Mouse (Mus musculus): ENCODE measurements at regions not wholly inside any gene's neighbourhood (a gene's known extent, or its start where the extent isn't known, plus 50 kb on each side); places are given as distances from the start of the nearest gene placed in this dataset.

DNA sequence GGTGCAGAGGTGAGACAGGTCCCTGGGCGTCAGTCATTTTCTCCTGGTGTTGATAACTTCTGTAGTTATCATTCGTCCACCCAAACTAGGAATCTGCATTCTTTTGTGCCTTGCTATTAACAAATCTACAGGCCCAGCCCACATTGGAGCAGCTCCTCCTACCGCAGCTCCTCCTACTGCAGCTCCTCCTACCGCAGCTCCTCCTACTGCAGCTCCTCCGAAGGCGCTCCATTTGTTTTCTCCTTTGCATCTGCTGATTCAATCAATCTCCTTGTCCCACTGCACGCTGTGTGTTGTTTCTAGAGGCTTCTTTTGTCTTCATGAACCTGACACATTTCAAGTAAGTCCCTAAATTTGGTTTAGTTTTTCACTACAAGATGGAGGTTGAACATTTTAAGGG lies 248.2 kb upstream of the Arglu1 start:
- H3K36me3 ChIP-seq: no peaks in the 10 kb centered on the region
- H3K4me2 ChIP-seq (replicated peaks): no peak overlapping the region
- no peak for ATAC-seq (ENCODE audit: low FRiP score, low read depth)
- peaks cover 6% of the 10 kb centered on the region for H3K4me1 ChIP-seq
- H3K27me3 ChIP-seq: no peaks in the 10 kb centered on the region
- no peak overlapping the region for H3K9ac ChIP-seq
- 85% methylated on average over 7 of the region's 7 CpGs for WGBS
- H3K27ac ChIP-seq: no peak overlapping the region
- H3K4me3 ChIP-seq: no peak overlapping the region
- H3K9me3 ChIP-seq: no peaks in the 10 kb centered on the region

- no peaks in the 10 kb centered on the region for H3K27me3 ChIP-seq
- no peak overlapping the region for H3K9ac ChIP-seq
- peaks cover 6% of the 10 kb centered on the region for H3K4me1 ChIP-seq
- no peaks in the 10 kb centered on the region for H3K9me3 ChIP-seq
- WGBS: 88% methylated on average over 3 of the region's 3 CpGs
- ATAC-seq (ENCODE audit: low FRiP score, low read depth): no peak
- H3K4me2 ChIP-seq (replicated peaks): no peak overlapping the region
- H3K36me3 ChIP-seq: no peaks in the 10 kb centered on the region
- H3K4me3 ChIP-seq: no peak overlapping the region
- H3K27ac ChIP-seq: no peak overlapping the region
Measured at GRCm38 (mm10) chr8:8932466-8932865, 242.1 kb upstream of the Arglu1 start.

GRCm38 (mm10) chr8:8931746-8932145 lies 241.4 kb upstream of the Arglu1 start:
- 74% methylated on average over 6 of the region's 6 CpGs for WGBS
- Histone ChIP-seq H3K27ac (no peak overlapping the region), H3K36me3 (no peaks in the 10 kb centered on the region), H3K9me3 (no peaks in the 10 kb centered on the region), H3K4me2 (replicated peaks) (no peak overlapping the region), H3K9ac (no peak overlapping the region), H3K4me3 (no peak overlapping the region), H3K27me3 (no peaks in the 10 kb centered on the region), H3K4me1 (peaks cover 3% of the 10 kb centered on the region)
- no peak for ATAC-seq (ENCODE audit: low FRiP score, low read depth)

DNA sequence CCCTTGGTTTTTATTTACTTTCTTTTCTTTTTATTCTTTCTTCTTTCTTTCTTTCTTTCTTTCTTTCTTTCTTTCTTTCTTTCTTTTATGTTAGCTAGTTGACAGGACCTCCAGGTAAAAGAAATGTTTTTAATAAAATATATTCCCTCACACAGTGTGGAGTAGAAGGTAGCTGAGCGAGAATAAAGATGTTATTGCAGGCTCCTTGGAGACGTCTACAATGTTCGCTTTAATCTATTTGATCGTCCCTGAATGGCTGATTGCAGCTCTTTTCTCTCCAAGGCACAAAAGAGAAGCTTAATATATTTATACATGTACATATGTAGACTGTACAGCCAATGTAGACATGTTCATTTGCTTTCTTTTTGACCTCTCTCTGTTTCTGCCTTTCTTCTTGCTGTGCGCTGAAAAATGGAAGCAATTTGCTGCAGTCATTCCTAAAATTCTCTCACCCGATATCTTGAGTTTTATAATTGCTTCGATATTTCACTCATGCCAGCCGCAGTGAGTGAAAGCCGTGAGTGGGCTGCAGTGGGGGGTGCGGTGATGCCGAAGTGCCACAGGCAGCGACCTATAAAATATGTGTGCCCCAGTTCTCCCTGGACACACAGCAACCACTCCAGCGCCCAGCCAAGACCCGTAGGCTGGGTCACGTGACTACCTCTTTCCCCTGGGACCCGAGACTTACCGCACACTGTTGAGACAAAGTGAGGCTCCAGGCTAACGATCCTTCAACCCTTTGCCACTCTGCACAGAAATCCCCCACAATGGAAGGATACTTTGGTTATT lies 237.9 kb upstream of the Arglu1 start:
- Histone ChIP-seq H3K4me3 (no peak overlapping the region), H3K27ac (no peak overlapping the region), H3K36me3 (no peaks in the 10 kb centered on the region), H3K9ac (no peak overlapping the region), H3K9me3 (no peaks in the 10 kb centered on the region), H3K4me1 (no peaks in the 10 kb centered on the region), H3K27me3 (no peaks in the 10 kb centered on the region), H3K4me2 (replicated peaks) (no peak overlapping the region)
- ATAC-seq (ENCODE audit: low FRiP score, low read depth): no peak
- 78% methylated on average over 18 of the region's 18 CpGs for whole genome bisulfite sequencing

- no peak overlapping the region for H3K4me2 ChIP-seq (replicated peaks)
- no peak for ATAC-seq (ENCODE audit: low FRiP score, low read depth)
- H3K9ac ChIP-seq: no peak overlapping the region
- no peak overlapping the region for H3K27ac ChIP-seq
- no peak overlapping the region for H3K4me3 ChIP-seq
- H3K4me1 ChIP-seq: peaks cover 5% of the 10 kb centered on the region; the same call in 1 of the 2 replicates
- 68% methylated on average over 2 of the region's 2 CpGs for WGBS
- no peaks in the 10 kb centered on the region for H3K36me3 ChIP-seq
- H3K27me3 ChIP-seq: 0 out of 2 replicates have a peak, but pooled peaks cover 3% of the 10 kb centered on the region
- no peaks in the 10 kb centered on the region for H3K9me3 ChIP-seq
Measured at GRCm38 (mm10) chr8:8921446-8921845, 231.1 kb upstream of the Arglu1 start.

GRCm38 (mm10) chr8:8919582-8920503 lies 229.5 kb upstream of the Arglu1 start:
- WGBS: 19% methylated on average over 11 of the region's 11 CpGs
- H3K9ac ChIP-seq: no peak overlapping the region
- no peak for ATAC-seq (ENCODE audit: low FRiP score, low read depth)

DNA sequence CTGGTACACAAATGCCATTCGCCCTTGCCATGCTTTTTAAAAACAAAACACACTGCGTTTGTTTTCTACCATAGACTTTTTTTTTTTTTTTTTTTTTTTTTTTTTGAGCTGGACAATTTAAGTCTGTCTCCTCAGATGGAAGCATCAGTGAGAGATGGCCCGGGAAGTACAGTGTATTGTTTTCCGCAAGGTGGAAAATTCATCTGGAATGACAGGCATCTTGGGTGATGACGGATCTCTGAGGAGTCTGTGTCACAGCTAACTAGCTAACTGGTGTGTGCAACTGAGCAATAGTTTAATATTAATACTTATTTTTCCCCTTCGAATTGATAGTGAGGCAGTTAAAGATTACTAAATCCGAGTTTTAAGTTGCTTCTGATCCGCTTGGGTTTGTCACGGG lies 228.7 kb upstream of the Arglu1 start:
- no peak overlapping the region for H3K4me2 ChIP-seq (replicated peaks)
- no peaks in the 10 kb centered on the region for H3K36me3 ChIP-seq
- 76% methylated on average over 9 of the region's 9 CpGs for WGBS
- 0 out of 2 replicates have a peak, but pooled peaks cover 3% of the 10 kb centered on the region for H3K27me3 ChIP-seq
- H3K9me3 ChIP-seq: no peaks in the 10 kb centered on the region; the same call in 1 of the 2 replicates
- no peak overlapping the region for H3K27ac ChIP-seq
- no peak overlapping the region for H3K4me3 ChIP-seq
- no peak for ATAC-seq (ENCODE audit: low FRiP score, low read depth)
- H3K4me1 ChIP-seq: peaks cover 5% of the 10 kb centered on the region; the same call in 1 of the 2 replicates
- no peak overlapping the region for H3K9ac ChIP-seq

More at GRCm38 (mm10) chr8:8919582-8920503, 229.5 kb upstream of the Arglu1 start:
- H3K4me3 ChIP-seq: no peak overlapping the region
- H3K4me1 ChIP-seq: peaks cover 5% of the 10 kb centered on the region; the same call in 1 of the 2 replicates
- no peak overlapping the region for H3K4me2 ChIP-seq (replicated peaks)
- no peaks in the 10 kb centered on the region; the same call in 1 of the 2 replicates for H3K9me3 ChIP-seq
- H3K27ac ChIP-seq: no peak overlapping the region
- no peaks in the 10 kb centered on the region for H3K36me3 ChIP-seq
- 0 out of 2 replicates have a peak, but pooled peaks cover 3% of the 10 kb centered on the region for H3K27me3 ChIP-seq

DNA sequence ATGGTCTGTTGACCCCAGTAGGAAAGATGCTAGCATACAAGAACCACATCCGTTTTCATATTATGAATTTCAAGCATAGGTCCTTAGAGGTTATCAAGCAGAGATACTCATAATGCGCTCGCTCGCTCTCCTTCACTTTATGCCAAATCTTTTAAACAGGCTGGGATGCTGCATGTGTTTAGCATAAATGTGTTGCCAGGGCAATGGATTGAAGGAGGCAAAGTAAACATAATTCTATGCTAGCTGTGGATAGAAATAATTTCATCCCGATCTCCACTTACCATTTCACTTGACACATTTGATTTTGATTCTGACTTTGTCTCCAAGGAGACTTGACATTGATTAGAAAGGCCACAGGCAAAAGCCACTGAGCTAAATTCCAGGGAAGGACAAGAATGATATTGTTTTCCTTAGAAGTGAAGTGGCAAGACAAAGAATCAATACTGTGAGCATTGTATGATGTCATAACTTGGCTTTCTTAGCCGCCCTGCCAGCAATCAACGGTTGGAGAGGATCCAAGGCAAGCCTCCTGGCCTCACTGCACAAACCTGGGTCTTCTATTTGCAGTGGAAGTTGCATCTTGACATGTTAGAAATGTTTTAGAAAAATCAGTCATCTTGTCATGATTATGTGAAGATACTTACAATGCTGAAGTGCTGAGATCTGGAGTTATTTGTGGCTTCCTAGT lies 217.3 kb upstream of the Arglu1 start:
- 82% methylated on average over 7 of the region's 7 CpGs for WGBS
- H3K36me3 ChIP-seq: no peaks in the 10 kb centered on the region
- H3K4me3 ChIP-seq: no peak overlapping the region
- no peak overlapping the region for H3K9ac ChIP-seq
- no peak overlapping the region for H3K4me2 ChIP-seq (replicated peaks)
- H3K9me3 ChIP-seq: no peaks in the 10 kb centered on the region
- no peak for ATAC-seq (ENCODE audit: low FRiP score, low read depth)
- no peaks in the 10 kb centered on the region for H3K27me3 ChIP-seq
- H3K4me1 ChIP-seq: peaks cover 4% of the 10 kb centered on the region; the same call in 1 of the 2 replicates
- H3K27ac ChIP-seq: no peak overlapping the region

GRCm38 (mm10) chr8:8892996-8893395 lies 202.7 kb upstream of the Arglu1 start:
- no peak overlapping the region for H3K4me2 ChIP-seq (replicated peaks)
- H3K9me3 ChIP-seq: no peaks in the 10 kb centered on the region
- H3K4me1 ChIP-seq: no peaks in the 10 kb centered on the region
- no peak overlapping the region for H3K4me3 ChIP-seq
- no peak overlapping the region for H3K27ac ChIP-seq
- 28% methylated on average over 3 of the region's 3 CpGs for WGBS
- ATAC-seq (ENCODE audit: low FRiP score, low read depth): no peak
- no peak overlapping the region for H3K9ac ChIP-seq
- no peaks in the 10 kb centered on the region for H3K36me3 ChIP-seq
- no peaks in the 10 kb centered on the region for H3K27me3 ChIP-seq

DNA sequence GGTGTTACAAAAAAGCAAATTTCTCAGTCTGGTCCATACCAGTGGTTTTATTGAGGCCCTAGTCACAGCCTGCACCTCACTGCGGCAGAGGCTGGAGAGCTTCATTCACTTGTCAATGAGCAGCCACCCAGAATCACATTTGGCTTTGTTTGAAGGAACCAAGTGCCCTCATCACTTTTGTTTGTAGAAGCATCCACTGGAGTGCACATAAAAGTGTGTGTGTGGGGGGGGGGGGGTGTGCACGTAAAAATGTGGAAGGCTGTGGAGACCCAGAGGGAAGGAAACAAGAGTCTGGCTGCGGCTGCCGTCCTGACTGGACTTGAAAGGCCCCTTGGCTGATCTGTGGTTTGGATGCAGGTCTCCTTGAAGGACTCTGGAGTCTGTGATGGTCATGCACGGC lies 187.0 kb upstream of the Arglu1 start:
- Histone ChIP-seq H3K9me3 (no peaks in the 10 kb centered on the region), H3K36me3 (no peaks in the 10 kb centered on the region), H3K9ac (no peak overlapping the region), H3K27me3 (no peaks in the 10 kb centered on the region), H3K4me2 (replicated peaks) (no peak overlapping the region), H3K27ac (0 out of 2 replicates have a peak overlapping the region, but pooled peaks have one; percentile 65), H3K4me3 (no peak overlapping the region), H3K4me1 (peaks cover 17% of the 10 kb centered on the region; the same call in 1 of the 2 replicates)
- 40% methylated on average over 5 of the region's 5 CpGs for WGBS
- no peak for ATAC-seq (ENCODE audit: low FRiP score, low read depth)

GRCm38 (mm10) chr8:8876879-8877278 lies 186.6 kb upstream of the Arglu1 start:
- no peak; the same call in 1 of the 2 replicates for ATAC-seq (ENCODE audit: low FRiP score, low read depth)
- 54% methylated on average over 9 of the region's 9 CpGs for WGBS
- no peaks in the 10 kb centered on the region for H3K36me3 ChIP-seq

More at GRCm38 (mm10) chr8:8876879-8877278, 186.6 kb upstream of the Arglu1 start:
- Histone ChIP-seq H3K9me3 (no peaks in the 10 kb centered on the region), H3K27me3 (peaks cover 1% of the 10 kb centered on the region; the same call in 1 of the 2 replicates), H3K4me2 (replicated peaks) (no peak overlapping the region), H3K4me3 (no peak overlapping the region), H3K4me1 (peaks cover 17% of the 10 kb centered on the region; the same call in 1 of the 2 replicates), H3K27ac (peak overlapping the region; percentile 65; the same call in 1 of the 2 replicates), H3K9ac (no peak overlapping the region)

Data from limb, embryonic 13.5 days (tissue).